Mouse (Mus musculus) heart, adult 2 months (tissue): ENCODE data around the gene Btf3.

ENCODE experiments used
- CTCF ChIP-seq: fragments of 200-600 bp; IDR thresholded peaks from 2 replicates; pipeline ENCODE4 v1.8.1; 2022; ENCODE audit warnings: antibody characterized with exemption, mild to moderate bottlenecking, moderate library complexity
- EP300 ChIP-seq: fragments of 200-500 bp; IDR thresholded peaks from 2 replicates; pipeline ENCODE4 v1.6.1; 2011; ENCODE audit warnings: low read depth, low read length, control low read depth; ENCODE audit not compliant: insufficient read depth
- POLR2A ChIP-seq: fragments of 200-500 bp; IDR thresholded peaks from 2 replicates; pipeline ENCODE4 v1.6.1; 2011; ENCODE audit warnings: mild to moderate bottlenecking, low read depth, low read length, control low read depth; ENCODE audit not compliant: insufficient read depth

- no peak for TF ChIP-seq CTCF
- TF ChIP-seq POLR2A: no peak
- no peak for TF ChIP-seq EP300
Measured at GRCm38 (mm10) chr13:98352381-98352975, 35.7 kb upstream of the Btf3 start.
